Comparison of ENCODE assay signal across 8 mouse cellular contexts in the genomic region with DNA sequence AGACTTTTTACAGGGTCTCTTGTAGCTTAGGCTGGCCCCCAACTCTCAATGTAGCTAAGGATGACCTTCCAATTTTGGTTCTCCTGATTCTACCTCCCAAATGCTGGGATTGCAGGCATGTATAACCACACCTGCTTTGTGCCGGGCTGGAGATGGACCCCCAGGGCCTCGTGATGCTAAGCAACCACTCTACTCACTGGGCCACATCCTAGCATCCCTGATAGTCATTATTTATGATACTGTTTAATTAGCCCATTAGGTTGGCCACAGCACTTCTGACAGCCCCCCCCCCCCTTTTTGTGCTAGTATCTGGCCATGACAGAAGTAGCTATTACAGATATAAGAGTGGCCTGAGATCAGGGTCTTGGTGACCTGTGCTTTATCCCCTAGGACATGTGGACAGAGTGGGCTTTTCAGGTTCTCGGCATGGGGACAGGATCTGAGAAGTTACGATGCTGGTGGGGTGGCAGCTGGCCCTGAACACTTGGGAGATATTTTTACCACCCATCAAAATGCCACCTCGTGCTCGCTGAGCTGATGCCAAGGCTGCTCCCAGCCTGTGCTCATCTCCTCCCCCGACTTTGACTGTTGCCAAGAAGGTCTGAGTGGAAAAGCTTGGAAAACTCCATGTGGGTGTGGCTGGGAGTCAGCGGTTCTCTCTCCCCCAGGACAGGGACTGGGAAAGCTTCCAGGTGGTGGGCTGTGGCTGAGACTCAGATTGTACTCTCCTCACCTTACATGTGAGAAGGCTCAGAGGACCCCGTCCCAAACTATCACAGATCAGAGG.
A peak's percentile ranks its signal among the peaks of the same experiment; 100 is the strongest.
DNase-seq lines count a peak whose midpoint lies in the region; ATAC-seq and TF ChIP-seq lines count a peak whose summit lies in the region.
"Had no signal": no experiment of that assay in that cellular context is flagged by ENCODE, and none has a peak within 500 bp of the region (broad histone marks: within the 10 kb centered on the region; RNA-seq: fewer than 3 reads in every experiment).

No protein-coding gene starts in this region.

- H3K4me1 ChIP-seq in lung, embryonic 14.5 days (ENCODE audit: insufficient read depth) = peaks cover 5% of the 10 kb centered on the region; the same call in 1 of the 2 replicates
- no peaks in the 10 kb centered on the region for H3K4me1 ChIP-seq in lung, postnatal 0 days (ENCODE audit: insufficient read depth, low read depth, low read length)
- H3K4me1 ChIP-seq in hindbrain, embryonic 12.5 days = no peaks in the 10 kb centered on the region
- H3K4me1 ChIP-seq: liver, embryonic 15.5 days had no signal

- TF ChIP-seq CTCF in lung, embryonic 14.5 days (IDR thresholded peaks at IDR 0.05; ENCODE audit: low read depth) = no peak
- TF ChIP-seq CTCF in lung, postnatal 0 days (IDR thresholded peaks at IDR 0.05) = no peak

- 55% methylated on average over 9 of the region's 9 CpGs for WGBS in lung, embryonic 14.5 days
- 55% methylated on average over 9 of the region's 9 CpGs for WGBS in lung, postnatal 0 days
- 82% methylated on average over 9 of the region's 9 CpGs for WGBS in hindbrain, embryonic 12.5 days

- no peak overlapping the region for H3K4me2 ChIP-seq in lung, embryonic 14.5 days
- H3K4me2 ChIP-seq in lung, postnatal 0 days (replicated peaks; ENCODE audit: low read depth, low read length) = no peak overlapping the region
- no peak overlapping the region for H3K4me2 ChIP-seq in hindbrain, embryonic 12.5 days (replicated peaks)
- H3K4me2 ChIP-seq: liver, embryonic 15.5 days had no signal

- no peaks in the 10 kb centered on the region for H3K9me3 ChIP-seq in lung, embryonic 14.5 days (ENCODE audit: low read depth, low read length)
- no peaks in the 10 kb centered on the region for H3K9me3 ChIP-seq in lung, postnatal 0 days (ENCODE audit: low read length)
- H3K9me3 ChIP-seq in hindbrain, embryonic 12.5 days (replicated peaks) = no peaks in the 10 kb centered on the region
- H3K9me3 ChIP-seq: liver, embryonic 15.5 days had no signal

- H3K36me3 ChIP-seq in lung, embryonic 14.5 days (ENCODE audit: insufficient read depth) = no peaks in the 10 kb centered on the region
- no peaks in the 10 kb centered on the region for H3K36me3 ChIP-seq in lung, postnatal 0 days (ENCODE audit: insufficient read depth, low read length)
- H3K36me3 ChIP-seq in hindbrain, embryonic 12.5 days = no peaks in the 10 kb centered on the region
- H3K36me3 ChIP-seq: liver, embryonic 15.5 days had no signal

- no peak overlapping the region for H3K4me3 ChIP-seq in lung, embryonic 14.5 days (ENCODE audit: low read depth, low read length)
- H3K4me3 ChIP-seq in lung, postnatal 0 days (ENCODE audit: low read depth, low read length) = no peak overlapping the region
- no peak overlapping the region for H3K4me3 ChIP-seq in hindbrain, embryonic 12.5 days
- H3K4me3 ChIP-seq: liver, embryonic 15.5 days had no signal

- DNase-seq in lung, embryonic 14.5 days = peak; percentile 62
- DNase-seq in lung, postnatal 0 days (ENCODE audit: low spot score) = no peak
- peak; percentile 7 to 17 for DNase-seq in heart, postnatal 36 days
- peak; percentile 85 to 97 for DNase-seq in left cerebral cortex, postnatal 25 days (ENCODE audit: low spot score in 2 of 2)
- DNase-seq in telencephalon, adult 2 months (ENCODE audit: low read depth, low spot score) = peak; percentile 88
- DNase-seq in cerebellum, adult 9-10 months = no peak

- no peak overlapping the region; the same call in 1 of the 2 replicates for H3K27ac ChIP-seq in lung, embryonic 14.5 days (ENCODE audit: low read depth)
- H3K27ac ChIP-seq in lung, postnatal 0 days (ENCODE audit: low read length) = no peak overlapping the region
- no peak overlapping the region for H3K27ac ChIP-seq in hindbrain, embryonic 12.5 days
- H3K27ac ChIP-seq: liver, embryonic 15.5 days had no signal

- TF ChIP-seq EP300 in lung, postnatal 0 days (IDR thresholded peaks at IDR 0.05) = no peak

- H3K27me3 ChIP-seq in lung, embryonic 14.5 days (ENCODE audit: insufficient read depth, low read length) = no peaks in the 10 kb centered on the region
- H3K27me3 ChIP-seq in lung, postnatal 0 days (replicated peaks; ENCODE audit: insufficient read depth, low read length) = no peaks in the 10 kb centered on the region
- H3K27me3 ChIP-seq in hindbrain, embryonic 12.5 days = no peaks in the 10 kb centered on the region
- H3K27me3 ChIP-seq: liver, embryonic 15.5 days had no signal

- intact Hi-C loops in heart, postnatal 36 days (cut with DNase I) = no loop called here
- intact Hi-C loops in left cerebral cortex, postnatal 25 days (cut with DNase I) = loop anchor here (1.0 to 2.0 kb wide), 3 partner anchors 53 to 151 kb away; partner anchors contain the start of gene Lrfn2

- no peak for ATAC-seq in lung, embryonic 14.5 days (ENCODE audit: insufficient read depth)
- ATAC-seq in lung, postnatal 0 days = no peak
- ATAC-seq in hindbrain, embryonic 12.5 days (ENCODE audit: low FRiP score) = no peak

- no peak overlapping the region for H3K9ac ChIP-seq in lung, embryonic 14.5 days
- H3K9ac ChIP-seq in lung, postnatal 0 days (replicated peaks; ENCODE audit: low read depth) = no peak overlapping the region
- no peak overlapping the region for H3K9ac ChIP-seq in hindbrain, embryonic 12.5 days
- H3K9ac ChIP-seq: liver, embryonic 15.5 days had no signal

Comparison
In these comparisons a context has a peak if more than half of its experiments do, and no peak if none do; other contexts are left out.
1. DNase-seq: peak in lung, embryonic 14.5 days (single experiment), heart, postnatal 36 days (2 of 2), left cerebral cortex, postnatal 25 days (2 of 2) and telencephalon, adult 2 months (single experiment); none in lung, postnatal 0 days (single experiment) and cerebellum, adult 9-10 months (single experiment).